Mouse (Mus musculus): ENCODE results near the gene Igfn1. TPM values are rescaled to one million over a fixed set of nuclear protein-coding genes. Genes with fewer than 3 reads are reported as not detected.
A peak's percentile ranks its signal among the peaks of the same experiment; 100 is the strongest.

The Igfn1 gene
- total RNA-seq, 2 experiments from 2014 or later: 0.05 TPM

DNA sequence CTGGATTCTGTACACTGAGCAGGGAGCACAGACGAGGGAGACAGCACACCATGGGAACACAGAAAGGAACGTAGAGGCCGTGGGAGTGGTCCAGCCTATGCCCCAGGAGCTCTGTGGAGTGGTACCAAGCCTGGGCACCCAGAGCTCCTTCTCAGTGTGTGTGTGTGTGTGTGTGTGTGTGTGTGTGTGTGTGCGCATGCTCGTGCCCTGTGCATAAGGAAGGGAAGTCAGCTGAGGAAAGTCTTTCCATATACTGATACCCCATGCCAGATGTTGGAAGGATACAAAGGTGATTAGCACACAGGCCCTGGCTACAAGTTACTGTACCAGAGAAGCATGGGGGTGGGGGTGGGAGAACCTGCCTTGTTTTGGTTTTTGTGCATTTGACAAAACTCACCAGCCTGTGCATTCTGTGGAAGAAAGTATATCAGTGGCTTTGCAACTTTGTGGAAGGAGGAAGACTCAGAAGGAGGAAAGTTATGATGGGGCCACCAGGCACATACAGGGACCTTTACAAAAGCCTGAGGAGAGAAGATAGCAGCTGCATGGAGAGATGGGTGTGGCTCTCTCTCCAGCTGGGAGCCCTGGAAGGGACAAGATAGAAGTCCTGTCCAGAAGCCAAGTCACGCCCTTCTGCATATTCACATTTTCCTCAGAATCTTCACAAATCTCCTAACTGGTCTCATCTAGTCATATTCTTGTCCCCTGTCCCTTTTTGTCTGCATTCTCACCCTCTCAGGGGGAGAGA, 64.7 kb downstream of the Igfn1 start:
- intact Hi-C loops (cut with DNase I): loop anchor here (5.0 kb wide), 1 partner anchor 129 kb away; no protein-coding TSS in a partner anchor
- no peak for DNase-seq

DNA sequence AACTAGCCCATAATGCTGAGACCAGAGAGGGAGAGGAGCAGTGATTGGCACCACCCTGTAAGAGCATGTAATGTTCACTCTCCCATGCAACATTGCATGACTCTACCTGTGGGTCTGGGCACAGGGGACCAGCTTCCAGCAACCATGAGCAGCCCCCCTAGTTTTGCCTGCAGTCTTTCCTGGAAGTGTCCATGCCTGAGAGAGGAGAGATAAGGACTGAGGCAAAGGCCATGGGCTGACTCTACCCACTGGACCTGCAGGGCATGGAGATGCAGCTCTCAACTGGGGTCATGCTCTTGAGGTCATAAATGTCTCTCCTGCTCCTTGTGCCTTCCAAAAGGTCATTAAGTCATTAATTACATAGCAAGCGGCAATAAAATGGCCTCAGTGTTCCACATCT, 70.1 kb downstream of the Igfn1 start:
- intact Hi-C loops (cut with DNase I): no loop called here
- DNase-seq: no peak

DNA sequence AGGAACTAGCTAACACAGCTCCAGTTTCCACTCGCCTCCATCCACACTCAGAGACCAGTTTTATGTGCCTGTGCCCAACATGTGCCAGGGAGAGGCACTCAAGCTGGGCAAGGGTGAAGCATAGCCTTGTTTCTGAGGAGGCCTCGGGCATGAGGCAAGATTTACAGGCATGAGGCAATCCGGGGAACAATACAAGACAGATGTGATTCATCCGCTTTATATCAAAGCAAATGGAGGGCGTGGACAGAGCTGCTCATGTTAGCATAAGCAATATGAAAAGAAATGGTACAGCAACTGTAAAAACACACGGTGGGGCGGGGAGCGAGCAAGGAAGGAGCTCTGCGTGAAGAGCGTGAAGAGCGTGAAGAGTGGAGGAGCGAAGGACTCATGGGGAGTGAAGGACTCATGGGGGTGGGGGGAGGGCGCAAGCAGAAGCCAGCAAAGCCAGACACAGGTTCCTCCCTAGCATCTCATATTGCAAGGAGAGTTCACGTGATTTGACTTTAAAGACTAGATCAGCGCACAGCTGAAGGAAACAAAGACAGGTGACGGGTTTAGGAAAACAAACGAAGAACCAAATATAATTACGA, 72.3 kb downstream of the Igfn1 start:
- intact Hi-C loops (cut with DNase I): no loop called here
- DNase-seq: no peak

DNA sequence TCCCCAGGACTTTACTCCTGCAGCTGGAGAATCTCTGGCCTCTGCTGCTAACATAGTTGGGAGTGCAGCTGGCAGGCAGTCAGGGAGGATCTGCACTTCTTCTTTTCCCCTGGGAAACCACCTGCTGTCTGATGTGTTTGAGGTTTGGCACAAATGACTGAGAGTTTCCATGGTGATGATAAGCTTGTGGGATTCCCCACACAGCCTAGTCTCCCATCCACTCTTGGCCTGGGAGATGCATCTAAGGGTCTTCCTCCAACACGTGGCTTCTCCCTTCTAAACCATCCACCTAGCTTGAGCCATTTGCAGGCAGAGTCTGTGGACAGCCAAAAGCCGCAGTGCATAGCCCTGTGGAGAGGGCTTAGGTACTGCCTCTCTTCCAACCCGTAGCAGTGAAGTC, 76.3 kb downstream of the Igfn1 start:
- no peak for DNase-seq
- intact Hi-C loops (cut with DNase I): no loop called here

DNA sequence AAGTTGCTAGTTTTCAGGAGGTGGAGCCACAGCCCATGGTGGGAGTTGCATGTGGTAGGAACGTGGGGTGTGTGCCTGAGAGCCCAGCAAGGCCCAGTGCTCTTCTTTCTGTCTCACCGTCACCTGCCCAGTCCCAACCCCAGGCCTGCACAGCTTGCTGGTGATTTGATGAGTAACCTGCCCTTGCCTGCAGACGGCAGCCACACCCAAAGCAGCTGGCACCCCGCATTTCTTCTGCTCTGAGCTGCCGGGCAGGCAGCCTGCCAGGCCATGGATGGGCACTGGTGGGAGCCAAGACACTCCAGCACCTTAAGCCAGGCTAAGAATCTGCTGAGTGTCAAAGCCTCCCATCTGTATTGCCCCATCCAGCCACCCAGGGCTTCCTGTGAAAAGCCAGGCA, 80.3 kb downstream of the Igfn1 start:
- intact Hi-C loops (cut with DNase I): no loop called here
- no peak for DNase-seq

DNA sequence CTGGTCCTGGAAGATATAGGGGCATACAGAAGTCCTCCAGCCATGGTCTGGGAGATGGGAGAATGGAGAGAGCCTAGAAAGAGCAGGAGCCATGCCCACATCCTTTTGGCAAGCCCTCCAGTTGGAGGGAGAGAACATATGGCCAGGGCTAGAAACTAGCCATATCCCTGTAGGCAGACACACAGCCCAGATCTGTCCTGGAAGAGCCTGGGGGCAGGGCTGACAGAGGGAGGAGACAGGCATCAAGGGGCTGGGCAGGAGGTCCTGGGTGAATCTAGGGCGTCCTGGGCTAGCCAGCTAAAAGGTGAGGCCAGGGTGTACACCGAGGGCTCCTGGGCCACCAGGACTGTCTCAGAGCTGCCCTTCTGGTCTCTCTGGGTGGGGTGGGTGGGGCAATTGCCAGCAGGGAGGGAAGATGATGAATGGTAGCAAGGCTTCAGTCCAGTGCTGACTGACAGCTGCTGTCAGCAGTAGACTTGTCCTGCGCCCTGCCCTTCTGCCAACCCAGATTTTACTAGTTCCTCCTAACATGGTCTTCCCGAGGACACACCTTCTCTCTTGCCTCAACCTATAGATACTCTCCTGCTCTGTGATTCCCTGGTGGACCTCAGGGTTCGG, 81.7 kb downstream of the Igfn1 start:
- intact Hi-C loops (cut with DNase I): no loop called here
- DNase-seq: no peak

DNA sequence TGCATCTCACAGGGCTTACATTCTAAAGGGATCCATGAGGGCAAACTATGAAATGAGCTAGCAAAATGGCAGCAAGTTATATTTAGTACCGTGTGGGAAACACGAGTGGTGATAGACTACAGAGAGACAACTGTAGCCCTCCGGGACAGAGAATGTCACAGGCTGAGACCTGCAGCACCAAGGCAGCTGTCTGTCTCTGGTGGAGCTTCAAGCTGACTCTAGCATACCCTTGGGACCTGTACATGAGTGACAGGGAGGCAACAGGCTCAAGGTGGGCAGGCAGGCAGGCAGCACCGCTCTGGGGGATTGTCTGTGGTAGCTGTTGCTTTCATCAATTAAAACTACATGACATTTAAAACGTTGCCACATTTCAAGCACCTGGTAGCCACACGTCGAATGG, 82.9 kb downstream of the Igfn1 start:
- intact Hi-C loops (cut with DNase I): no loop called here
- no peak for DNase-seq

DNA sequence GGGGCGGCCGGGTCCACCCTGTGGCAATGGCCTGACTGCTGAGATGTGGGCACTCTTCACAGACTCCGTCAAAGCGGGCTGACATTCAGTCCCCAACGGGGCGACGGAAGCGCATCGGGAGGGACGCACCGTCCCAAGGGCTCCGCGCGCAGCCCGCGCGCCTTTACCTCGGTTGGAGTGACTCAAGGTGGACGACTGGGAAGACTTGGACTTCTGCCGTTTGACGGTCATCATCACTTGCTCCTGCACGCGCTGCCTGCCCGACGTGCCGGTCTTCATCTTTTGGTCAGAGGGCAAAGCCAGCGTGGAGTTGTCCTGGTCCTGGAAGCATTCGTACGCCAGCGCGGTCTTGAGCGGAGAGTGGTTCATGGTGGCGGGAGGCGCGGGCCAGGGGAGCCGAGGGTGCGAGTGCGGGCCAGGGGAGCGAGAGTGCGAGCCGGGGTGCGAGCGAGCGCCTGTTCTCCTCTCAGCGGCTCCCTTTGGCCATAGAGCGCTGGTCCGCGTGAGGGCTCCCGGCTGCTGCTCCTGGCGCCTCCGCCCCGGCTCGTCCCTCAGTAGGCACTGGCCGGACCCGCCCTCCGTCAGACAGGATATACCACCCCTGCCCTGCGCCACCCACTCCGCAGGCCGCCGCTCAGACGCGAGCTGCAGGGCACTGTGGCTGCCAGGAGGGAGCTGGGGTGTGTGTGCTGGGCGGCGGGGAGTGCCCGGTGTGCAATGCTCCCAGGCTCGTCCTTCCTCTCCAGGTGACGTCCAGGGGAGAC, 87.3 kb downstream of the Igfn1 start, which contains the start of gene Pkp1:
Gene Pkp1 (minus strand): TSS at position 564 of the 764 bp plus-strand sequence.
- intact Hi-C loops (cut with DNase I): no loop called here
- DNase-seq: no peak

DNA sequence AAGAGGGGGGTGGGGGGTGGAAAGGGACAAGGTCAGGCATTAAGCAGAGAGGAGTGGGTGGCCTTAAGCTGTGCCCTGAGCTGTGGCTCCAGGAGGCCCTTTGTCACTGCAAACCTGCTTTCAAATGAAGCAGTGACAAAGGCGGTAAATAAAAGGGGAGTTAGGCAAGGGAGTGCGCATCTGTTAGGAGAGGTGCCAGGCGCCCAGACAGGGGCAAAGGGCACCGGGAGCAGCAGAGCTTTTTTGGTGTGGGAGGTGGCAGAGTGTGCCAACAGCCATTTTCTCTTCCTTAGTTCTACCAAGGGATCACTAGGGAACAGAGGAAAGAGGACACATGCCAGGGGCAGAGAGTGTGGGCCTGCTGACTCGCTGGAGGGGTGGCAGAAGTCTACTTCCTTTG, 88.9 kb downstream of the Igfn1 start:
- intact Hi-C loops (cut with DNase I): no loop called here
- DNase-seq: no peak

DNA sequence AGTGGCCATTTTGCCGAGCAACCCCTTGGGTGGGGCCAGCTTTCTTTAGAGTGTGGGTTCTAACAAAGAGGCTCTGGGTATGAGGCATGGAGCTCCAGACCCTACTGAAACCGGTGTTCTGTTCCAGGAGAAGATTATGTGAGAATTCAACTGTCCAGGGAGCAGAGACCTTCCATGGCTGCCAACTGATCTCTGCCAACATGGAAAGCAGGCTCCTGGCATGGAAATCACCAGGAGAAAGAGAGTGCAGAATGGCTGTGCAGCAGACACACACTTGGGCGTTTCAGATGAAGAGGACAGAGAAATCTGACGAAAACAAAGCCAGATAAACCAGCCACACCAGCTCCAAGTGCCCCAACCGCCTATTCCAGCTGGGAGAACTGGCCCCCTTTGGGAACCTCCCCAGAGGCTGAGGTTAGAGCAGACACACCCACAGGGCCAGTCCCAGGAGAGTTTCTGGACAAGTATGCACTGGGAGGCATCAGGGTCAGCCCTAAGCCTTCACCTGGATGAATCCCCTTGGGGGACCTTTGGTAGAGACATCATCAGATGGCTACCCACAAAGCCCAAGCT, 89.6 kb downstream of the Igfn1 start:
- intact Hi-C loops (cut with DNase I): no loop called here
- DNase-seq: no peak

DNA sequence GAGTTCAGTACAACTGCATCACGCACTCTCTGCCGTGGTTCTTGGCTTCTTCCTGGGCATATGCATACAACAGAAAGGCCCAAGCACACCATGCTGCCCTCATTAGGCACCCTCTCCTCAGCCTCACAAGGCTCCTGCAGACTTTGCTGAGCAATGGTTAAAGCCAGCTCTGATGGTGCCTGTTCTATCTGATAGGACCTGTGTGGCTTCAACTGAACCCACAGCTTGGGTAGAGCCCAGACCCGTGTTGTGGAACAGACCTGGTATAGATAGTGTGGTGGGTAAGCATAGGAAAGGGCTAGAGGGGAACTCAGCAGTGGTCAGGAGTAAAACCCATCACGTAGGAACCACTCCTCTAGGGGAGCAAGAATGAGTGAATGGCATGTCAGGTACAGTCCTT, 92.5 kb downstream of the Igfn1 start:
- no peak for DNase-seq
- intact Hi-C loops (cut with DNase I): no loop called here

DNA sequence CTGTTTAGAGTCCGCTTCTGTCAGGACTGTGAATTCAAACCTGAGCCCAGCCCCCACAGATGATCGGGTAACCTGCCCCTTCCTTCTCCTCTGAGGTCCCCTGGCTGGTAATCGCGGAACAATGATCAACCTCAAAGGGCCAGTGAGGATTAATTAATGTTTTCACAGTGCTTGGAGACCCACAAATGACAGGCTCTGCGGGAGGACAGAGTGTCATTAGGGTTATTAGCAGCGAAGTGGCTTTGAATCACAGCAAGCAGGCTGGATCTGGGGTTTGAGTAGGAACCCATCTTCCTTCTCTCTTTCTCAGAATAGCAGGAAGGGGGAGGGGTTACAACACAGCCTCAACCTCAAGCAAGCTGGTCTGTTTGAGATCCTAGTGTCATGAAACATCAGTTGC, 96.8 kb downstream of the Igfn1 start:
- DNase-seq: no peak
- intact Hi-C loops (cut with DNase I): no loop called here

DNA sequence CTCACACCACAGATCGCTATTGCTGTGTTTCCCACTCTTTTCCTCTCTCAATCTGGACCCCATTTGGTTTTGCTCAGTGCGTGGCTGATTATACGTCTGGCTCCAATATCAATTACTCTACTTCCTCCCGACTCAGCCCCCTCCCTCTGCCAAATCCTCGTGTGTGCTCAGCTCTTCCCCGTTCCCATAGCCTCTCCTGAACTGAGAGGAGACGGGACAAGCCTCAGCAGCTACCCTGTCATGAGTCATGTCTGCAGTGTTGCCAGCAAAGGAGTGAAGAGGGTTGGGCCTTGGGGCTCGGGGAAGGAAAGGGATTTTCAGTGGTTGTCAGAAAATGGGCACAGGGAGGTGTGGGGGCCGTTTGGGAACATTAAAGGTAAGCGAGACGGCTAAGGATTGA, 99.4 kb downstream of the Igfn1 start:
- intact Hi-C loops (cut with DNase I): no loop called here
- DNase-seq: peak; percentile 21 to 25

Other genes starting within 250 kb of the Igfn1 start
- gene Phlda3, start 240.2 kb downstream of the Igfn1 start, total RNA-seq (2021): 10 to 100 TPM; 35.4 to 36.7 TPM
- 100 to 1,000 TPM; 610 to 792 TPM for gene Tnni1, start 226.9 kb downstream of the Igfn1 start, total RNA-seq (2021)
- gene Lad1, start 187.7 kb downstream of the Igfn1 start, total RNA-seq (2021): 10 to 100 TPM in 1 of 2 experiments, 1 to 10 TPM in 1; 9.4 to 10.8 TPM
- 1,000 to 10,000 TPM; 7,447 to 7,490 TPM for gene Tnnt2, start 170.0 kb downstream of the Igfn1 start, total RNA-seq (2021)
- gene Pkp1, start 87.1 kb downstream of the Igfn1 start, total RNA-seq (2021): under 1 TPM; 0.10 to 0.14 TPM
- gene Tmem9, start 1.8 kb upstream of the Igfn1 start, total RNA-seq (2021): 10 to 100 TPM; 23.8 to 26.1 TPM
- gene Ascl5, start 44.5 kb upstream of the Igfn1 start, total RNA-seq (2021): not detected
- gene Cacna1s, start 46.4 kb upstream of the Igfn1 start, total RNA-seq (2021): 1 to 10 TPM in 1 of 2 experiments, under 1 TPM in 1; 0.94 to 1.2 TPM
- gene Kif21b, start 125.0 kb upstream of the Igfn1 start, total RNA-seq (2021): 1 to 10 TPM; 1.3 to 1.6 TPM
- gene Mroh3, start 206.5 kb upstream of the Igfn1 start, total RNA-seq (2021): not detected
- under 1 TPM in 1 of 2 experiments, not detected in 1; 0.14 TPM for gene Inava, start 227.9 kb upstream of the Igfn1 start, total RNA-seq (2021)